Mouse (Mus musculus) hindbrain, postnatal 0 days (tissue): ENCODE measurements around the gene Jak3. TPM values are rescaled to one million over a fixed set of nuclear protein-coding genes. Genes with fewer than 3 reads are reported as not detected.
"Not testable (repeated sequence)": the region's sequence is repeated elsewhere in the genome, so short reads cannot be mapped to it uniquely, and the experiment has no call there.

Source experiments
- ATAC-seq: fragments of 200-750 bp; cut with Nextera tagmentation; 2 replicates; pipeline ENCODE4 v1.8.0; 2017; ENCODE audit warnings: mild to moderate bottlenecking, moderate TSS enrichment, moderate library complexity
- DNase-seq: peaks from one replicate; pipeline ENCODE4 v3.0.0-alpha.2; 2015; ENCODE audit warnings: low spot score
- H3K27ac ChIP-seq: fragments of 300-500 bp; sonication (generic); 2 replicates; pipeline ENCODE4 v1.5.1; 2014; ENCODE audit warnings: mild to moderate bottlenecking
- H3K27me3 ChIP-seq: fragments of 300-500 bp; sonication (generic); 2 replicates; pipeline ENCODE4 v1.6.1; 2014; ENCODE audit warnings: low read length, mixed read lengths; ENCODE audit not compliant: insufficient read depth
- H3K36me3 ChIP-seq: fragments of 300-500 bp; sonication (generic); 2 replicates; pipeline ENCODE4 v1.6.1; 2014; ENCODE audit warnings: low read length, mixed read lengths; ENCODE audit not compliant: insufficient read depth
- H3K4me1 ChIP-seq: fragments of 300-500 bp; sonication (generic); 2 replicates; pipeline ENCODE4 v1.6.1; 2014; ENCODE audit warnings: antibody characterized with exemption, low read length, mixed read lengths; ENCODE audit not compliant: insufficient read depth
- H3K4me2 ChIP-seq: fragments of 300-500 bp; sonication (generic); 2 replicates; pipeline ENCODE4 v1.6.1; 2014; ENCODE audit warnings: low read depth, mild to moderate bottlenecking, low read length, moderate library complexity, mixed read lengths
- H3K4me3 ChIP-seq: fragments of 300-500 bp; sonication (generic); 2 replicates; pipeline ENCODE4 v1.5.1; 2014; ENCODE audit warnings: low read length
- H3K9ac ChIP-seq: fragments of 300-500 bp; sonication (generic); replicated peaks from 2 replicates; pipeline ENCODE4 v1.6.1; 2014; ENCODE audit warnings: mild to moderate bottlenecking, low read length, moderate library complexity, mixed read lengths
- H3K9me3 ChIP-seq: fragments of 300-500 bp; sonication (generic); 2 replicates; pipeline ENCODE4 v1.6.1; 2016; ENCODE audit warnings: low read length, mixed read lengths
- CTCF ChIP-seq: IDR thresholded peaks from 2 replicates; pipeline ENCODE4 v1.5.1; 2016; ENCODE audit warnings: antibody characterized with exemption, control low read depth, low read depth
- WGBS: fragments of 180-500 bp; shearing (Covaris S2); extraction: QIAGEN DNeasy Blood & Tissue Kit; methylation state at CpG from one replicate; pipeline ENCODE4 v1.1.7; 2014; 5-methylcytosine and 5-hydroxymethylcytosine counted together
- polyA plus RNA-seq: library from polyadenylated mRNA; unstranded; fragments of >200 nt; fragmentation: Nextera tagmentation; extraction: Ambion mirVana; gene quantifications from 2 replicates; pipeline ENCODE4 v1.2.1, GENCODE M21; 2015
- total RNA-seq: library from RNA; depleted of rRNA; stranded (reverse); fragments of >200 nt; gene quantifications from 2 replicates; pipeline ENCODE4 v1.2.3, GENCODE M21; 2014

The Jak3 gene
- total and polyA plus RNA-seq, 2 experiments from 2014 or later, result 7.4 to 15.3 TPM

DNA sequence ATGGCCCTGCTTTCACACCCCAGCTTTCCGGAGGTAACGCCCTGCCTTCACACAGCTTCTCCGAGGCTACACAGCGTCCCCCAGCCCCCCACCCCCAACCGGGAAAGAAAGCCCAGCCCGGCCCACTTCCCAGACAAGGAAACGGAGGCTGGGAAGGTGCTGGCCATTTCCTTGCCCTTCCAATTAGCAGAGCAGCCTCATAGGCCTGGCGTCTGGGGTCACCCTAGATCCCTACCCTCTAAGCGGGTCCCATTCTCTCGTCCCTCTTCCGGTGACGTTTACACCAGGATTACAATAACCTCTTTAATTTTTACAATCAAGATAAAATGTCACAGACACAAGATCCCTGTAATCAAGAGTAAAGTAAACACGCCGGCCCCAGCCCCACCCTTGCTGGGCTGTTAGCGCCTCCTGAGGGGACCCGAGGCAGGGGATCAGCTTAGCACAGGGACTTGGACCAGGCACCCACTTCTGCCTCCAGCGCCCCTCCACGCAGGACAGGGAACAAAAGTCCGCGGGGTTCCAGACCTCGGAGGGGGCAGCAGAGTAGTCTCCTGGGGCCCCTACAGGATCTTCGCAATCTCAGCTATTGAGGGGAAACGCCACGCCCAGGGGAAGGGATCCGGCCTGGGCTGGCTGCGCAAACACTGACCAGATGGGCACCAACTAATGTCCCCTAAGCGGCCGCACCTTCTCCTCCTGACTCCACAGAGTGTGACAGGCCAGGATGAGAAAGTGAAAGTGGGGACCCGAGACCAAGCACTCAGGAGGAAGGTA is 24.6 kb downstream of the Jak3 start:
- no peak for ATAC-seq
- H3K4me3 ChIP-seq, result peak overlapping the region; percentile 16; the same call in 1 of the 2 replicates
- no peak overlapping the region for H3K9ac ChIP-seq
- no peaks in the 10 kb centered on the region for H3K36me3 ChIP-seq
- 13% methylated on average over 29 of the region's 29 CpGs for WGBS
- no peaks in the 10 kb centered on the region for H3K9me3 ChIP-seq
- no peak for DNase-seq
- H3K27ac ChIP-seq, result no peak overlapping the region
- H3K27me3 ChIP-seq, result peaks cover 15% of the 10 kb centered on the region; the same call in 1 of the 2 replicates
- no peaks in the 10 kb centered on the region for H3K4me1 ChIP-seq
- no peak for TF ChIP-seq CTCF
- peak overlapping the region; percentile 37; the same call in 1 of the 2 replicates for H3K4me2 ChIP-seq

DNA sequence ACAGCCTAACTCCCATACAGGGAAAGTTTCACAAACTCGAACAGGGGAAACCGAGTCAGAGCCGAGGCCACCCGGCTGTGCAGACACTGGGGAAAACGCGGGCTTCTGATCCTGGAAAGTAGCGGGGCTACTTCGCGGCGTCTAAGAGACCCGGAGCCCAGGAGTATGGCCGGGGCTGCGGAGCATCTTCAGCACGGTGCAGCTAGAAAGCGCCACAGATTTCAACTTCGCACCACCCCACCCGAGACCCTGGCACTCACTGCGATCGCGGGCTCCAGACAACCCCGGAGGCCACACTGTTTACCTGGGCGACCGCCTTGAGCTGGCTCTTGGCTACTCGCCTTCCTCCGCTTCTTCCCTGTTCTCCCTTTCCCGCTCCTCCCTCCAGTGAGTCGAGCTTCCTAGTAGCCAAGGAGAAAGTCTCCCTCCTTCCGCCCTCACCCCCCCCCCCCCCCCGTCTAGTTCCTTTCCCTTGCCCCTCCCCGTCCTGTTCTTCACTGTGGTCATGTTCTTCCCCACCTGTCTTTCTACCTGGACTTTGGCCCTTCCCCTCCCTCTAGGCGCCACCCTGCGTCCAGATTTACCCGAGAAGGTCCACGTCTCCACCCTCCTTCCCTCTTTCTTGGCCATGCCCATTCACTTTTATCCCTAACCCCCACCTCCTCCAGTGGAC is 25.5 kb downstream of the Jak3 start, which contains the start of gene B3gnt3:
TSS of gene B3gnt3 (minus strand) at position 376 of the 673 bp plus-strand sequence.
- Histone ChIP-seq H3K27ac (no peak within 1 kb of the TSS), H3K9ac (no peak within 1 kb of the TSS), H3K4me1 (no peaks in the 10 kb centered on the region), H3K9me3 (no peaks in the 10 kb centered on the region), H3K36me3 (no peaks in the 10 kb centered on the region), H3K27me3 (peaks cover 15% of the 10 kb centered on the region; the same call in 1 of the 2 replicates), H3K4me2 (peak within 1 kb of the TSS; percentile 37; the same call in 1 of the 2 replicates), H3K4me3 (peak within 1 kb of the TSS; percentile 16; the same call in 1 of the 2 replicates)
- no peak; the same call in 1 of the 2 replicates for ATAC-seq
- no peak for TF ChIP-seq CTCF
- 22% methylated on average over 29 of the region's 34 CpGs for WGBS
- DNase-seq, result no peak

DNA sequence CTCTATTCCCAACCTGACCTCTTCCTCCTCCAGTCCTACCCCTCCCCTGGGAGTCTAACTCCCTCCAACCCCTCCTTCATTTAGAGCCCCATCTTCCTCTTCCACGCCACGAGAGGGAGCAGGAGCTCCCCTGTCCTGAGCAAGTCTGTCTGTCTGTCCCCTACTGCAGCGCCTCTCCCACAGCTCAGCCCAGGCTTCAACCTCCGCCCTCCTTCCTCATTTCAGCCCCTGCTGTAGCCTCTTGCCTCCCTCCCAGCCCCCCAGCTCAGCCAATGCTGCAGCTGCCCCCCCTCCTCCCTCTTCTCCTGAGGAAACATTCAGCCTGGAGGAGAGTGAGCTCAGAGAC is 26.0 kb downstream of the Jak3 start:
- no peak for ATAC-seq

DNA sequence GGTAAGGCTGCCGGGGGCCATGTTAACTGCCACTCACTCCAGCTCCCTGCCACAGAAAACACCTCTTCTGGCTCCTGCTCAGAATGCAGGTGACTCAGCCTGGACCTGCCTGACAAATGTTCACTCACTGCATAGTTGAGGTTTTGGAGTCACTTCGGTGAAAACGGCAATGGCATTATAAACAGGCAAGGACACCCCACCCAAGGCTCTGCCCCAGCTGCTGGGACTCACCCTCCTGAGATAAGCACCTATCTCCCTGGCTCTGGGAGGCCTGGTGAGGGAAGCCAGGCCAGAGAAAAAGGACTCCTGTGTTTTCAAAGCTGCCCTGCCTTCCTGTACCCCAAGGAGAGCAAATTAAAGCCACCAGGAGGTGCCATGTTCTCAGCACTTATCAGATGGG is 26.8 kb downstream of the Jak3 start:
- H3K4me2 ChIP-seq, result no peak overlapping the region
- no peak overlapping the region for H3K9ac ChIP-seq
- peaks cover 15% of the 10 kb centered on the region; the same call in 1 of the 2 replicates for H3K27me3 ChIP-seq
- no peaks in the 10 kb centered on the region for H3K4me1 ChIP-seq
- 88% methylated on average over 3 of the region's 3 CpGs for WGBS
- DNase-seq (no peak), ATAC-seq (no peak)
- no peak for TF ChIP-seq CTCF
- no peak overlapping the region for H3K27ac ChIP-seq
- no peaks in the 10 kb centered on the region for H3K36me3 ChIP-seq
- no peak overlapping the region for H3K4me3 ChIP-seq
- no peaks in the 10 kb centered on the region for H3K9me3 ChIP-seq

More for the DNA sequence above, 26.0 kb downstream of the Jak3 start:
- Histone ChIP-seq H3K9me3 (no peaks in the 10 kb centered on the region), H3K27ac (no peak overlapping the region), H3K9ac (no peak overlapping the region), H3K4me3 (no peak overlapping the region), H3K4me1 (no peaks in the 10 kb centered on the region), H3K27me3 (peaks cover 15% of the 10 kb centered on the region; the same call in 1 of the 2 replicates), H3K4me2 (no peak overlapping the region), H3K36me3 (no peaks in the 10 kb centered on the region)
- WGBS, result 31% methylated on average over 4 of the region's 4 CpGs
- peak; percentile 17; the same call in 1 of the 2 replicates for TF ChIP-seq CTCF
- DNase-seq, result no peak

DNA sequence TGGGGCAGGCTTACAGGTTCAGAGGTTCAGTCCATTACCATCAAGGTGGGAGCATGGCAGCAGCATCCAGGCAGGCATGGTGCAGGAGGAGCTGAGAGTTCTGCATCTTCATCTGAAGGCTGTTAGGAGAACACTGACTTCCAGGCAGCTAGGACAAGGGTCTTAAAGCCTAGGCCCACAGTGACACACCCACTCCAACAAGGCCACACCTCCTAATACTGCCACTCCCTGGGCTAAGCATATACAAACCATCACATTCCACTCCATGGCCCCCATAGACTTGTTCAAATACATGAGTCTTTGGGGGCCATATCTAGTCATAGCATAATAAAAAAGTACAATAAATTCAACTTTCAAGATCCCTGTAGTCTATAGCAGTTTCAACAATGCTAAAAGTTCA is 27.3 kb downstream of the Jak3 start:
- not testable (repeated sequence) for H3K27ac ChIP-seq, H3K4me1 ChIP-seq, H3K36me3 ChIP-seq, H3K4me2 ChIP-seq, H3K9ac ChIP-seq, H3K9me3 ChIP-seq, DNase-seq, H3K4me3 ChIP-seq, ATAC-seq
- peaks cover 15% of the 10 kb centered on the region; the same call in 1 of the 2 replicates for H3K27me3 ChIP-seq

DNA sequence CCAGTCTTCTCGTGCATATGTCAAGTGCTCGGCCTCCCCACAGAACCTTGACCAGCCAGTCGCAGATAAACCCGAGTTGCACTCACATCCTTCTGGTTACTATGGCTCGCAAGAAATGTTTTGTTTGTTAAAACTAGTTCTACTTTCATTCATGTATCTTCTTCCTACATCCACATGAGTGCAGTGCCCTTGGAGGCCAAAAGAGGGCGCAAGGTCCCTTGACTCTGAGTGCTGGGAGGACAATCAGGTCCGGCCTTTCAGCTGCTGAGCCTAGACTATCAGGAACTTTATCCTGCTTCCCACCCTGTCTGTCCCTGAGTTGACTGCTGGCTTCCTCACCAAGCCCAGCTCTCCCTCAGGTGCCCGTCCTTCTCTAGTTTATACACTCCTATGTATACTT is 31.8 kb downstream of the Jak3 start:
- Histone ChIP-seq H3K4me1 (peaks cover 8% of the 10 kb centered on the region; the same call in 1 of the 2 replicates), H3K9ac (no peak overlapping the region), H3K9me3 (no peaks in the 10 kb centered on the region), H3K4me2 (no peak overlapping the region), H3K4me3 (no peak overlapping the region), H3K27ac (no peak overlapping the region), H3K27me3 (no peaks in the 10 kb centered on the region), H3K36me3 (peaks cover 5% of the 10 kb centered on the region)
- ATAC-seq (no peak), DNase-seq (peak; percentile 75)
- peak; percentile 78 for TF ChIP-seq CTCF
- WGBS, result 38% methylated on average over 8 of the region's 8 CpGs
